Mouse (Mus musculus) limb, embryonic 10.5 days (tissue): ENCODE measurements at regions not wholly inside any gene's neighbourhood (a gene's known extent, or its start where the extent isn't known, plus 50 kb on each side); places are given as distances from the start of the nearest gene placed in this dataset.
A peak's percentile ranks its signal among the peaks of the same experiment; 100 is the strongest.

ENCODE experiments used
- DNase-seq: peaks from one replicate; pipeline ENCODE4 v3.0.0-alpha.2; 2017; ENCODE audit warnings: low spot score
- H3K27ac ChIP-seq: fragments of 300-500 bp; sonication (generic); 2 replicates; pipeline ENCODE4 v1.5.1; 2016; ENCODE audit warnings: mild to moderate bottlenecking
- H3K27me3 ChIP-seq: fragments of 300-500 bp; sonication (generic); 2 replicates; pipeline ENCODE4 v1.6.1; 2016; ENCODE audit warnings: low read depth, mild to moderate bottlenecking; ENCODE audit not compliant: poor library complexity, severe bottlenecking
- H3K36me3 ChIP-seq: fragments of 300-500 bp; sonication (generic); 2 replicates; pipeline ENCODE4 v1.6.1; 2016; ENCODE audit warnings: mild to moderate bottlenecking, moderate library complexity
- H3K4me1 ChIP-seq: fragments of 300-500 bp; sonication (generic); 2 replicates; pipeline ENCODE4 v1.6.1; 2016
- H3K4me3 ChIP-seq: fragments of 300-500 bp; sonication (generic); 2 replicates; pipeline ENCODE4 v1.5.1; 2016; ENCODE audit warnings: mild to moderate bottlenecking, moderate library complexity
- H3K9me3 ChIP-seq: fragments of 300-500 bp; sonication (generic); replicated peaks from 2 replicates; pipeline ENCODE4 v1.6.1; 2016; ENCODE audit warnings: mild to moderate bottlenecking
- WGBS: fragments of 180-500 bp; shearing (Covaris S2); methylation state at CpG from one replicate; pipeline ENCODE4 v1.1.7; 2016; 5-methylcytosine and 5-hydroxymethylcytosine counted together

DNA sequence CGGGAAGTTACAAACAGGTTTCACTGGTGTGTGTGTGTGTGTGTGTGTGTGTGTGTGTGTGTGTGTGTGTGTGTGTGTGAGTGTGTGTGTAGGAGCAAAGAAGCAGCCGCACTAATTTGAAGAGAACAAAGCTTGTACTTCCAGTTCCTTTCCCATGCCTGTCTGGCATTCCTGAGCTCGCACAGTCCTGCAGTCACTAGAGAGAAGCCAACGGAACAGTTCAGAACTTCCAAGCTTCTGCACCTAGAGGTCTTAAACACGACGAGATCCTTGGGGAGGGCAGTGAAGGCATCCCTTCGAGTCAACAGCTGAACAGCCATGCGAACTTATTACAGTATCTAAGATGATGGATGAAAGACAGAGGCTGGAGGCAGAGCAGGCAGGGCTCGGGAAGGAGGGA, 157.4 kb downstream of the Nrip1 start:
- WGBS = 55% methylated on average over 8 of the region's 9 CpGs
- no peak for DNase-seq
- no peaks in the 10 kb centered on the region for H3K9me3 ChIP-seq
- no peaks in the 10 kb centered on the region for H3K36me3 ChIP-seq
- H3K4me3 ChIP-seq = no peak overlapping the region
- H3K4me1 ChIP-seq = peaks cover 8% of the 10 kb centered on the region; the same call in 1 of the 2 replicates
- H3K27ac ChIP-seq = peak overlapping the region; percentile 36; the same call in 1 of the 2 replicates
- H3K27me3 ChIP-seq = no peaks in the 10 kb centered on the region

DNA sequence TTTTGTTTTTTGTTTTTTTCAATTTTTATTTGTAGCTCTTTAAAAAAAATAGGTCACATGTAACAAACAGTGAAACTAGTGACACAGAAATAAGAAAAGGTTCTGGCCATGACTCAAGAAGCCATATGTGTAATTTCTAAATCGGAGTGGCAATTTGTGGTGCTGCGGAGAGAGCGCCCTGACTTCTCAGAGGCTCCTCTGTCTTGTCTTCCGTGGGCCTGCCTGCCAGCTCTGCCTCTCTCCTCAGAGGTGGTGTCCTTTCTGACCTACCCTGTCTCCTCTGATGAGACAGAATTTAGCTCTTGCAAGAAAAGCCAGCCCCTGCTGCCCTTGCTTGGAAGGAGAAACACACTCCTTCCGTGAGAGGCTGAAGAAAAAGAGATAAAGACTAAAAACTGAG, 158.1 kb downstream of the Nrip1 start:
- peaks cover 8% of the 10 kb centered on the region; the same call in 1 of the 2 replicates for H3K4me1 ChIP-seq
- H3K27me3 ChIP-seq = no peaks in the 10 kb centered on the region
- H3K27ac ChIP-seq = no peak overlapping the region
- H3K9me3 ChIP-seq = no peaks in the 10 kb centered on the region
- no peak for DNase-seq
- H3K4me3 ChIP-seq = no peak overlapping the region
- no peaks in the 10 kb centered on the region for H3K36me3 ChIP-seq
- WGBS = 76% methylated on average over 5 of the region's 5 CpGs

DNA sequence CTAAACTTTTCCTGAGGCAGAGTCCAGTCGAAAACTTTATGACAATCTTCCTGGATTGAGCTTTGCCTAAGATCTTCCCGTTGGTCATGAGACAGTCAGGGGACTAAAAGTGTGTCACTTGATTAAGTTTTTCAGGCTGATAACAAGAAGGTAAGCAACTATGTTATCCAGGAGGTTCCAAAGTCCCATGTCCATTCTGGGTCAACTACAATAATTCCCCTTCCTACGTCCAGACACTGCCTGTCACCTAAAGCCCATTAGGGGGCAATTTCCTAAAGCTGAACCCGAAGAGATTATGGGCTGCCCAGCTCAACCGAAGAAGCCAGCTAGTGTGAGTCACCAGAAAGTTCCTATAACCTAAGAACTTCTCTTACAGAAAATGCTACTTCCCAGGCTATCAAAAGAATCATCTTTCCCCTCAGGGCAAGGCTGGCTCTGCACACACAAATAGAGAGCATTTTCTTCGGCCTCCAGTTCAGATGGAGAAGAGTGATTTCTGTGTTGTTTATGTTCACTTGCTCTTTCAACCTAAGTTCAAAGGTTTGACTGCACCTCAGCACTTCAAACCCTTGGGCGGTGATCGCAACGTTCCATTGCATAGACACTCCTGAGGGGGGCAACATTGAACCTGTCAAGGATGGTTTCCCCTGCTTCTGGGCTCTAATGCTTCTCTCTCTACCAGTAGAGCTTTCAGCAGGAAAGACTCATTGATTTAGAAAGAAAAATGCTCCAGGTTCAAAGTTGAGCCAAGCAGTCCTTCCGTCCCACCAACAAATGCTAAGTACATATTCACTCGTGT, 171.7 kb downstream of the Nrip1 start:
- H3K9me3 ChIP-seq = no peaks in the 10 kb centered on the region
- DNase-seq = no peak
- no peaks in the 10 kb centered on the region for H3K27me3 ChIP-seq
- no peak overlapping the region for H3K4me3 ChIP-seq
- H3K36me3 ChIP-seq = no peaks in the 10 kb centered on the region
- 45% methylated on average over 11 of the region's 11 CpGs for WGBS
- H3K4me1 ChIP-seq = no peaks in the 10 kb centered on the region
- H3K27ac ChIP-seq = no peak overlapping the region

DNA sequence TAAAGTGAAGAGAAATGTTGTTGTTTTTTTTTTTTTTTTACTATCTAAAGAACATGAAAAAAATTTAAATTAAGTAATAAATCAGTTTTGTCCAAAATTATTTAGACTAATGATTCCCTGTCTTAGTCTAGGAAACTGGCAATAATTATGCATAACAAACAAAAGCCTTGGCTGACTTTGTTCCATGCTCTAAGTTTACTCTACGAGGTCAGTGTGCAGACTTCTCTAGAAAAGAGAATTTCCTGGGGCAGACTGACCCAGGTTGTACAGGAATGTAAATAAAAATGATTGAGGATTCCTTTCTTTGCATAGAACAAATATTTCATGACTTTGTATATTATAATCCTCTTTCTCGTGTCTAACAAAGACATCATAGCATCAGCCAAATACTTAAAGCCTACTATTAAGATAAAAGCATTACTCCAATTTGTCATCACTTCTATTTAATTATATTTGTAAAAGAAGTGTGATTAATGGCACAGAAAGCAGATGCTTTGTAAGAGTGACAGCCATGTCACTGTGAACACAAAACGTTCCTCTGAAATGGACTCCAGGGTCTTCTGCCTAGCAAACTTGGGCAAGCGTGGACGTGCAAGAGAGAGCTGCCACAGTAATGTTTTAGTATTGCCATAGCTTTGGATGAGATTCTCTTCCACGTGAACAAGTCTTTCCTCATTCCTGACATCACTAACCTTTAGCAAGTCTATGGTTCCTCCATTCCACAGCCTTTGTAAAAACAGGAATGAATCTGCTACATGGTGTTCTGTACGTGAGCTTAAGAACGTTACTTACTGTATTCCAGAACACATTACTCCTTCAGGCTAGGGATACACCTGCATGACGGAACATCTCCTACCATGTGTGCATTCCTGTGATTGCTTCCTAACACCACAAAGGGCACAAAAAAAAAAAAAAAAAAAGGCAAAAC, 172.6 kb downstream of the Nrip1 start:
- 81% methylated on average over 9 of the region's 9 CpGs for WGBS
- Histone ChIP-seq H3K4me3 (no peak overlapping the region), H3K27ac (no peak overlapping the region), H3K4me1 (no peaks in the 10 kb centered on the region), H3K9me3 (no peaks in the 10 kb centered on the region), H3K36me3 (no peaks in the 10 kb centered on the region), H3K27me3 (no peaks in the 10 kb centered on the region)
- no peak for DNase-seq

DNA sequence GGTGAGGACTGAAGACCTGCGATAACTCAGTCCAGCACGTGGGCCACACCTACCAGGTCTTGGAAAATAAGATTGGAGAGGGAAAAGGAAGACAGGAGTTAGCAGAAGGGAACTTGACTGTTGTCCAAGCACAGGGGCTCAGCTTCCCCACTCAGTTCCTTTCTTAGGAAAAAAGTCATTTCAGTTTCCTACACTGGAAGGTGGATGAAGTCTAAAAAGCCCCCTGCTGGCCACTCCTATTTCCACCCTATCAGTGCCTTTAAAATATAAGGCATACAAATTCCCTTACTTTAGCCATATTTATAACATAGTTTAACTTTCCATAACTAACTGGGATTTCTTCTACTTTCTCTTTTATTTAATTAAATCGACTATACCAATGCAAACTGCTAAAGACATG, 173.4 kb downstream of the Nrip1 start:
- Histone ChIP-seq H3K27ac (no peak overlapping the region), H3K36me3 (no peaks in the 10 kb centered on the region), H3K9me3 (no peaks in the 10 kb centered on the region), H3K4me3 (no peak overlapping the region), H3K4me1 (no peaks in the 10 kb centered on the region), H3K27me3 (no peaks in the 10 kb centered on the region)
- 77% methylated on average over 3 of the region's 3 CpGs for WGBS
- peak; percentile 49 for DNase-seq

DNA sequence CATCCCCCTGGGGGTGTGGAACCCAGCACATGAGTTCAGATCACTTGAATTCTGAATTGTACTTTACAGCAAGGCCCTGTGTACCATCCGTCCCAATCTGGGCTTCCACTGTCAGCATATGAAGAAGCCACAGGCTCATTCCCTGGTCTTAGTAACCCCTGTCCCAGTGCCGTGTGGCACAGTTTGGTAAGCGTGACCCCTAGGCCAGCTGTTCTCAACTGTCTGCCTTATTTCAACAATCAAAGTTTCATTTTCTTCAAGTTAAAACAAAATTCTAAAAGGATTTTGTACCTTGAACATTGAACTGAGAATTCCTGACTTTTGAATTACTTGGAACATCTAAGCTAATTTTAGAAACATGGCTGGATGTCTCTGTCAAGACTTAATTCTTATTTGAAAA, 174.6 kb downstream of the Nrip1 start:
- Histone ChIP-seq H3K36me3 (no peaks in the 10 kb centered on the region), H3K4me1 (no peaks in the 10 kb centered on the region), H3K4me3 (no peak overlapping the region), H3K9me3 (no peaks in the 10 kb centered on the region), H3K27me3 (no peaks in the 10 kb centered on the region), H3K27ac (no peak overlapping the region)
- 89% methylated on average over 3 of the region's 3 CpGs for WGBS
- no peak for DNase-seq

DNA sequence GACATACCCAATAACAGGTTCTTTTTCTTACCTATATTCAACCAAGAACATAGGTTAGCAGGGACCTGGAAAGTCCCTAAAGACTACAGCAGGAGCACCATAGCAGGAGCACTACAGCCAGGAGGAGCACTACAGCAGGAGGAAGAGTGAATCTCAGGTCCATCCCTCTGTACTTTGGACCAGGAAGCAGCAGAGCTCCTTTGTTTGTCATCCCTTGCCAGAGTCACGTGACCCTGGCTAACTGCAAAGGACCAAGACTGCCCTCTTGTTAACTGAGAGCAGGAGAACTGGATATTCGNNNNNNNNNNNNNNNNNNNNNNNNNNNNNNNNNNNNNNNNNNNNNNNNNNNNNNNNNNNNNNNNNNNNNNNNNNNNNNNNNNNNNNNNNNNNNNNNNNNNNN, 172.2 kb upstream of the Samsn1 start:
- H3K27me3 ChIP-seq = no peaks in the 10 kb centered on the region
- H3K4me3 ChIP-seq = no peak overlapping the region
- no peaks in the 10 kb centered on the region for H3K9me3 ChIP-seq
- no peak for DNase-seq
- 79% methylated on average over 2 of the region's 2 CpGs for WGBS
- H3K27ac ChIP-seq = no peak overlapping the region
- no peaks in the 10 kb centered on the region for H3K4me1 ChIP-seq
- no peaks in the 10 kb centered on the region for H3K36me3 ChIP-seq

DNA sequence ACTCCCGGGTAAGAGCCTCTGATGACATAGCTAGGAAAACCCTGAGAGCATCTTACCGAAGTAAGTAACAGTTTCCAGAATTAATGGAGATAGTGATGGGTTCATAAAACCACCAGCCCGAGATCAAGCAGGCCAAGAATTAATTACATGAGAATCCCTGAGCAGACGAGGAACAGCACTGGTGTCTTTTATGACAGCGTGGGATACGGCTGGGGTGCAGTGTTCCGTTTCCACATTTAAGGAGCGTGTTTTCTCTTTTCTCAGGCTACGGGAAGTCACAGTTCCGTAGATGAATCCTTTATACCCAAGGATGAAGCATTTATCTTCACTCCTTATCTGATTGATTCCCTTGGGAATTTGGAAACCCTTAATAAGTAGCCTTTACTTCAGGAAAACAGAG, 169.1 kb upstream of the Samsn1 start:
- 95% methylated on average over 10 of the region's 10 CpGs for WGBS

DNA sequence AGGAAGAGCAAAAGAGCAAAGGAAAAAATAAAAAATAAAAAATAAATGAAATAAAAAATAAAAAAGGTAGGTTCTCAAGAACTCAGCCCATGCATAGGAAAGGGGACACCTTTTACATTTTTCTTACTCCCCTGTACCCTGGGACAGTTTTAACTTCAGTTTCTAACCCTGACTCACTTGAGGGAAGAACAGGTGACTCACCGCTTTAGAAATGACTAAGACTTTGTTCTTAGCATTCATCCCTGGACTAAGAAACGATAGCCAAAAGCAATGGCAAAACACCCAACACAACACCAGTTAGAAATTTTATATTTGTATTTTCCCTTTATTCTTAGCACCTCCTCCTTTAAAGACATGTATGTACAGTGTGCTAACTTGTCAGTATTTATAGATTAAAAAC, 161.5 kb upstream of the Samsn1 start:
- H3K4me1 ChIP-seq = peaks cover 8% of the 10 kb centered on the region
- DNase-seq = no peak
- H3K27me3 ChIP-seq = no peaks in the 10 kb centered on the region
- no peak overlapping the region for H3K4me3 ChIP-seq
- no peaks in the 10 kb centered on the region for H3K9me3 ChIP-seq
- H3K36me3 ChIP-seq = no peaks in the 10 kb centered on the region
- WGBS = 81% methylated on average over 2 of the region's 2 CpGs
- H3K27ac ChIP-seq = no peak overlapping the region; the same call in 1 of the 2 replicates

More for the DNA sequence above, 169.1 kb upstream of the Samsn1 start:
- DNase-seq = no peak
- H3K4me3 ChIP-seq = no peak overlapping the region
- H3K4me1 ChIP-seq = no peaks in the 10 kb centered on the region
- no peaks in the 10 kb centered on the region for H3K9me3 ChIP-seq
- H3K36me3 ChIP-seq = no peaks in the 10 kb centered on the region
- no peak overlapping the region for H3K27ac ChIP-seq
- H3K27me3 ChIP-seq = no peaks in the 10 kb centered on the region

DNA sequence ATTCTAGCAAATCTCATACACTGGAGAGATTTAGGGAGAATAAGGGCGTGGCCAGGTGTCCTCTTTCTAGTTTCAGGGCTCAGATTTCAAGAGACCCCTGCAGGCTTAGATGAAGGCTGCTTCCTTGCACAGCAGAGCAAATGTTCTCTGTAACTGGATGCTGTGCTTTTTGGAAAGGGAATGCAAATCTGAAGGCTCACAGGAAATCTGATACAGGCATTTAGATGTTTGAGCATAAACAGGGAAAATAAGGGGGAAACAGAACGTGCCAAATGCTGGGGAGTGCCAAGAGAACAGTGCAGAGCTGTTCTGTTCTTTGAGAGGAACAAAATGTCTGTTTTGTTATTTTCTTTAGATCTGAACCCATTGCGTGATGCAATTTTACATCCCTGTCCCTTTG, 161.0 kb upstream of the Samsn1 start:
- WGBS = 18% methylated on average over 3 of the region's 3 CpGs
- no peak overlapping the region; the same call in 1 of the 2 replicates for H3K27ac ChIP-seq
- no peak overlapping the region for H3K4me3 ChIP-seq
- no peaks in the 10 kb centered on the region for H3K27me3 ChIP-seq
- peak; percentile 34 for DNase-seq
- peaks cover 8% of the 10 kb centered on the region for H3K4me1 ChIP-seq
- no peaks in the 10 kb centered on the region for H3K36me3 ChIP-seq
- no peaks in the 10 kb centered on the region for H3K9me3 ChIP-seq

DNA sequence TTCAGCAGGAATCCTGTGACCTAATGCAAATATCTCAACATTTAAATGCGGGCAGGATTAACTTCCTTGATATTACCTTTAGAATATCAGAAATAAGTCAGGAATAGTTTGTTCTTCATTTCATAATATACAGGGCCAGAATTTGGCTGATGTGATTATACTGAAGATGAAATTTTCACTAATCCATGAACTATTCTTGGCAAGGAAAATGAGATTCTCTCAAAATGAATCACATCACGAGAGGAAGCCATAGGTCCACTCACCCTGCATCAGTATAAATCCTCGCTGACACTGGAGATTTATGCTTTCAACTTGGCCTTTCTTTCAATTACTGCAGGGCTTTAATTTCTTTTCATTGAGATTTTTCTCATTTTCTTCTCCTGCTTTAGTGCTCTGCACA, 159.5 kb upstream of the Samsn1 start:
- 87% methylated on average over 3 of the region's 3 CpGs for WGBS
- H3K9me3 ChIP-seq = no peaks in the 10 kb centered on the region
- H3K4me3 ChIP-seq = no peak overlapping the region
- no peak for DNase-seq
- peaks cover 8% of the 10 kb centered on the region for H3K4me1 ChIP-seq
- H3K27ac ChIP-seq = no peak overlapping the region
- H3K27me3 ChIP-seq = no peaks in the 10 kb centered on the region
- H3K36me3 ChIP-seq = no peaks in the 10 kb centered on the region

DNA sequence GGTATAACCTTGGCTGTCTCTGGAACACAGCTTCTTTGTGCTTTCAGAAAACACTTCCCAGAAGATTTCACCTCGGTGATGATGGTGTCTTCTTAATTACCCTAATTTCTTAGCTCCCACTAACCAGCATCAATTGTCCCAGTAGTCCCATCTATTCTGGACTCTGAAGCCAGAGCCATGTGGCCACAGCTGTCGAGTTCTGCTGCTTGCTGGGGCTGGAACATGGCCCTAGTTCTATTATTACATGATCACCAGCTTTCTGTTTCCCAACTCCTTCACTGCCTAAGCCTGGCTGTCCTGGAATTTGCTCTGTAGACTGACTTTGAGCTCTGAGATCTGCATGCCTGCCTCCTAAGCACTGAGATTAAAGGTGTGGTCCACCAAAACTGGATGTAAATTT, 145.6 kb upstream of the Samsn1 start:
- H3K36me3 ChIP-seq = no peaks in the 10 kb centered on the region
- no peaks in the 10 kb centered on the region for H3K4me1 ChIP-seq
- DNase-seq = no peak
- no peak overlapping the region for H3K4me3 ChIP-seq
- no peaks in the 10 kb centered on the region for H3K9me3 ChIP-seq
- no peak overlapping the region for H3K27ac ChIP-seq
- WGBS = 84% methylated on average over 2 of the region's 2 CpGs
- H3K27me3 ChIP-seq = no peaks in the 10 kb centered on the region

DNA sequence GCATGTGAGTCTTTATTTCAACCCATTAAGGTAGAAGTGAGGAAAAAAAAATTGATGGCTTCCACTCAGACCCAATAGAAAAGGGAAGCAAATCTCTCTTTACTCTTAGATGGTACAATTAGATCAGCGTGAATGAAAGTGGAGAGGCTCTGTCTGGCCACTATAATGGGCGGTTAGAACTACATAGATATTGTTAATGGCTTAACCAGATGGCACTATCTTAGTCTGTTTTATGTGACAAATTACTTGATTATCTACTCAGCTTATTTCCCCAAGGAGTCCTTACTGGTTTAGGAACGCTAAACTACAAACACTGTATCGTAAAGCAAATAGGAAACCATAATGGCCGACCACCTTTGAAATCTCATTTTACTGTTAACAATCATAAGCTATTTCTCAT, 138.8 kb upstream of the Samsn1 start:
- Histone ChIP-seq H3K27ac (no peak overlapping the region), H3K36me3 (no peaks in the 10 kb centered on the region), H3K9me3 (no peaks in the 10 kb centered on the region), H3K4me1 (no peaks in the 10 kb centered on the region), H3K4me3 (no peak overlapping the region), H3K27me3 (no peaks in the 10 kb centered on the region)
- no peak for DNase-seq
- WGBS = 77% methylated on average over 5 of the region's 5 CpGs
